Mouse (Mus musculus) forebrain, embryonic 16.5 days (tissue): ENCODE results near the gene Lrpprc. TPM values are rescaled to one million over a fixed set of nuclear protein-coding genes. Genes with fewer than 3 reads are reported as not detected.

Experiments
- ATAC-seq: fragments of 200-750 bp; cut with Nextera tagmentation; 2 replicates; pipeline ENCODE4 v1.8.0; 2017; ENCODE audit warnings: mild to moderate bottlenecking, moderate library complexity
- H3K27ac ChIP-seq: fragments of 300-500 bp; sonication (generic); 2 replicates; pipeline ENCODE4 v1.5.1; 2014; ENCODE audit warnings: low read length, control low read depth
- H3K27me3 ChIP-seq: fragments of 300-500 bp; sonication (generic); replicated peaks from 2 replicates; pipeline ENCODE4 v1.6.1; 2014; ENCODE audit warnings: low read length; ENCODE audit not compliant: control insufficient read depth, insufficient read depth
- H3K36me3 ChIP-seq: fragments of 300-500 bp; sonication (generic); 2 replicates; pipeline ENCODE4 v1.6.1; 2014; ENCODE audit not compliant: control insufficient read depth, insufficient read depth
- H3K4me1 ChIP-seq: fragments of 300-500 bp; sonication (generic); replicated peaks from 2 replicates; pipeline ENCODE4 v1.6.1; 2014; ENCODE audit warnings: low read length; ENCODE audit not compliant: control insufficient read depth, insufficient read depth
- H3K4me2 ChIP-seq: fragments of 300-500 bp; sonication (generic); 2 replicates; pipeline ENCODE4 v1.6.1; 2014; ENCODE audit warnings: mild to moderate bottlenecking, low read length, control low read depth
- H3K4me3 ChIP-seq: fragments of 300-500 bp; sonication (generic); replicated peaks from 2 replicates; pipeline ENCODE4 v1.5.1; 2014; ENCODE audit warnings: mild to moderate bottlenecking, low read length, control low read depth
- H3K9ac ChIP-seq: fragments of 300-500 bp; sonication (generic); replicated peaks from 2 replicates; pipeline ENCODE4 v1.6.1; 2014; ENCODE audit warnings: low read depth, low read length, control low read depth
- H3K9me3 ChIP-seq: fragments of 300-500 bp; sonication (generic); 2 replicates; pipeline ENCODE4 v1.6.1; 2016; ENCODE audit warnings: low read length; ENCODE audit not compliant: control insufficient read depth
- WGBS: fragments of 180-500 bp; shearing (Covaris S2); extraction: QIAGEN DNeasy Blood & Tissue Kit; methylation state at CpG from one replicate; pipeline ENCODE4 v1.1.7; 2014; 5-methylcytosine and 5-hydroxymethylcytosine counted together
- polyA plus RNA-seq: library from polyadenylated mRNA; unstranded; fragments of >200 nt; fragmentation: Nextera tagmentation; extraction: Ambion mirVana; gene quantifications from 2 replicates; pipeline ENCODE4 v1.2.1, GENCODE M21; 2015

The Lrpprc gene
- polyA plus RNA-seq, 1 experiment from 2014 or later: 46.8 TPM

GRCm38 (mm10) chr17:84675204-84675603 is 115.4 kb downstream of the Lrpprc start:
- H3K27ac ChIP-seq: no peak overlapping the region
- no peak overlapping the region for H3K4me2 ChIP-seq
- ATAC-seq: no peak
- H3K4me1 ChIP-seq: peaks cover 7% of the 10 kb centered on the region
- no peaks in the 10 kb centered on the region for H3K36me3 ChIP-seq
- H3K9me3 ChIP-seq: no peaks in the 10 kb centered on the region
- no peak overlapping the region for H3K9ac ChIP-seq
- WGBS: 63% methylated on average over 4 of the region's 4 CpGs
- H3K4me3 ChIP-seq: no peak overlapping the region
- H3K27me3 ChIP-seq: peaks cover 11% of the 10 kb centered on the region

DNA sequence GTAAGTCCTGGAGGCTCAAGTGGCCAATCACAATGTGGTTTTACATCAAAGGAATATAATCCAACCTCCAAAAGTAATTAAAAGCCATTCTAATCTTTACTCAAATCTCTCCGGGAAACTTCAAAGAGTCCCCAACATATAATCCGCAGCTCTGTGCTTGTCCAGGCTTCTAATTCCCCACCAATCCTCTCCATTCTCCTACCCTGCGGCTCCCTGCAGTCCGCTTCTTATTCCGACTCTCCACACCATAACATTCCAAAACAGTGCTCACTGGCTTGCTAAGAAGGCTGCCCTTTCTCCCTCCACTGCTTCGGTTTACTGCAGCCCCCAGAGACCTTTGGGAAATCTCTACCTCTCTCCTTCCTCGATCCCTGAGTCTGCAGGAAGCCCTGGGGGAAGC is 116.5 kb downstream of the Lrpprc start:
- 8% methylated on average over 7 of the region's 7 CpGs for WGBS
- peaks cover 11% of the 10 kb centered on the region for H3K27me3 ChIP-seq
- H3K4me2 ChIP-seq: no peak overlapping the region
- H3K27ac ChIP-seq: no peak overlapping the region
- ATAC-seq: no peak
- H3K9ac ChIP-seq: no peak overlapping the region
- no peaks in the 10 kb centered on the region for H3K9me3 ChIP-seq
- no peaks in the 10 kb centered on the region for H3K36me3 ChIP-seq
- H3K4me1 ChIP-seq: peaks cover 7% of the 10 kb centered on the region
- H3K4me3 ChIP-seq: no peak overlapping the region

DNA sequence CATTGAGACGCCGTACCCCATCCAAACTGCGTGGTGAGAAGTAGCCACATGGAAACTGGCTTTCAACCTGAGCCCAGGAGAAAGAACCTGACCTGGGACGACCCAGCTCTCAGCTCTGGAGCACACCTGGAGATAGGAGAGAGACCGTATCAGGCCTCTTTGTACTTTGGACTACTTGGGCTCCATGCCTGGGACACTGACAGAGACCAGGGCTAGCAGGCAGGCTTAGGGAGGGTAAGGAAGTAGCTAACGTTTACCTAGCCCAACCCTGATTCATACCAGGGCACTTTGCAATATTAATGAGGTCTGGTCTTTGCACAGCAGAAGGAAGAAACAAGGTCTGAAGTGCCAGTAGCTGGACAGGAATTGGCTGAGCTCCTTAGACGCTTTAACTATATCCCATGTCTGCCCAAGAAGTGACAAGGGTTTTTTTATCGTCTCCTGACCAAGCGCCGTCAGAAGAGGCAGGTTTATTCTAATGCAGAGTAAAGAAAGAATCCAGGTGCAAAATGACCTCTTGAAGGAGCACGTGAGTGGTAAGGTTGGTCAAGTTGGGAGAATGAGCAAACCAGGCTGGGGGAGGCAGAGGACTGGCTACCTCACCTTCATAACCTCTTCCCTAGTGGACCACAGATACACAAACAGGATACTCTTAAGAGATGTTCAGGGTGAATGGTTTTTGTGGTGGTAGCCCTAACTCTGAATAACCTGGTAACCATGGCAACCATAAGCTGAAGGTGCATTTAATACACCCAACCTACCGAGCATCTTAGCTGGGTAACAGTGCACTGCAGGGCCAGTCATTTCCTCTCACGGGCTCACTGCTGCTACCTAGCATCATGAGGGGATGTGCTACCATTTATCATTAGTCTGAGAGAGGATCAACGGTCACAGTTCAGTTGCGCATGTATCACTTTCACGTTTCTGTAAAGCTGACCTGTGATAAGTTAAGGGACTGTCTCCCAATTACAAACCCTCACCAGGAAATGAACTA is 117.9 kb downstream of the Lrpprc start:
- Histone ChIP-seq H3K9me3 (no peaks in the 10 kb centered on the region), H3K9ac (no peak overlapping the region), H3K4me3 (no peak overlapping the region), H3K27ac (no peak overlapping the region), H3K4me2 (no peak overlapping the region), H3K36me3 (no peaks in the 10 kb centered on the region), H3K27me3 (peaks cover 11% of the 10 kb centered on the region), H3K4me1 (peaks cover 7% of the 10 kb centered on the region)
- WGBS: 78% methylated on average over 16 of the region's 16 CpGs
- no peak for ATAC-seq

- H3K4me2 ChIP-seq: no peak overlapping the region
- H3K27me3 ChIP-seq: no peaks in the 10 kb centered on the region
- no peak overlapping the region for H3K4me3 ChIP-seq
- no peaks in the 10 kb centered on the region for H3K4me1 ChIP-seq
- H3K27ac ChIP-seq: no peak overlapping the region
- no peak overlapping the region for H3K9ac ChIP-seq
- H3K9me3 ChIP-seq: no peaks in the 10 kb centered on the region
- ATAC-seq: no peak
- whole genome bisulfite sequencing: 94% methylated on average over 3 of the region's 3 CpGs
- H3K36me3 ChIP-seq: no peaks in the 10 kb centered on the region
These were observed 122.7 kb downstream of the Lrpprc start for GRCm38 (mm10) chr17:84667848-84668247.

DNA sequence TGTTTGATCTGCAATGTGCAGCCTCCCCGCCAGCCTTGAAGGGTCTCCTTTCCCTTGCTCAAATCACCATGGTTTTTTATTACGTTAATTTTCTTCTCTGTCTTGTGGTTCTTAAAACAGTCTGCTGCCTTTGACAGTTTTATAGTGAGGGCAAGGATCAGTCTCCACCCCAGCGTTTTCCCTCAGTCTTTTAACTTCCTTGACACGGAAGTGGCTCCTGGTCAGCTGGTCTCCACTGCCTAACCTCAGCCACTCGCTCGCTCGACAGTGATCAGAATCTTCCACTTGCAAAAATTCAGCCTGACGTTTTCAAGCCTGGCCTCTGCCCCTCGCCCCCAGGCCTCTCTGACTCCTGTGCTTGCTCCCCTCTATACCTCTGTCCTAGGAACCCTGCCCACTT is 124.9 kb downstream of the Lrpprc start:
- no peaks in the 10 kb centered on the region for H3K27me3 ChIP-seq
- no peak for ATAC-seq
- no peaks in the 10 kb centered on the region for H3K9me3 ChIP-seq
- H3K36me3 ChIP-seq: no peaks in the 10 kb centered on the region
- no peak overlapping the region for H3K9ac ChIP-seq
- no peak overlapping the region for H3K27ac ChIP-seq
- 59% methylated on average over 9 of the region's 9 CpGs for WGBS
- H3K4me3 ChIP-seq: no peak overlapping the region
- no peaks in the 10 kb centered on the region for H3K4me1 ChIP-seq
- H3K4me2 ChIP-seq: no peak overlapping the region

GRCm38 (mm10) chr17:84665053-84665452 is 125.5 kb downstream of the Lrpprc start:
- H3K4me1 ChIP-seq: no peaks in the 10 kb centered on the region
- H3K4me2 ChIP-seq: no peak overlapping the region
- H3K4me3 ChIP-seq: no peak overlapping the region
- no peak for ATAC-seq
- no peaks in the 10 kb centered on the region for H3K9me3 ChIP-seq
- no peaks in the 10 kb centered on the region for H3K36me3 ChIP-seq
- no peak overlapping the region for H3K9ac ChIP-seq
- H3K27me3 ChIP-seq: no peaks in the 10 kb centered on the region
- no peak overlapping the region for H3K27ac ChIP-seq
- 69% methylated on average over 10 of the region's 10 CpGs for WGBS

DNA sequence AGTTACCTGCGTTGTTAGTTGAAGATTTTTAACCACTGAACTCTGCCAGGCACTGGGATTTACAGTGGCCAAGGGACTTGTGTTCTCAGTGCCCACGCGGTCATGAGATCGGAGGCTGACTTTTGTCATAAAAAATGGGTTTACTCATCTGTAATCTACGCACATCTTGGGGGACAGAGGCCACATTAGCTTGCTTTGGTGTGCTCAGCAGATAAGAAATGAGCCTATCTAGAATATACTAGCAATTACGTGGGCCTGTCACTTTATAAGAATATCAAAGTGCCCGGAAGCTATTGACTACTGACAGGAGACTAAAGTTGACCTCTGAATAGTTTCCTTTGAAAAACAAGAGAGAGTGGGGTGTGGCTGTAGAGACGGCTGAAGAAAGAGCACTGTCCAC is 131.6 kb downstream of the Lrpprc start:
- H3K4me2 ChIP-seq: no peak overlapping the region
- 79% methylated on average over 8 of the region's 8 CpGs for WGBS
- no peaks in the 10 kb centered on the region for H3K27me3 ChIP-seq
- no peaks in the 10 kb centered on the region for H3K36me3 ChIP-seq
- H3K9ac ChIP-seq: no peak overlapping the region
- H3K4me1 ChIP-seq: no peaks in the 10 kb centered on the region; the same call in 1 of the 2 replicates
- no peak overlapping the region for H3K4me3 ChIP-seq
- ATAC-seq: no peak
- no peak overlapping the region for H3K27ac ChIP-seq
- no peaks in the 10 kb centered on the region for H3K9me3 ChIP-seq

DNA sequence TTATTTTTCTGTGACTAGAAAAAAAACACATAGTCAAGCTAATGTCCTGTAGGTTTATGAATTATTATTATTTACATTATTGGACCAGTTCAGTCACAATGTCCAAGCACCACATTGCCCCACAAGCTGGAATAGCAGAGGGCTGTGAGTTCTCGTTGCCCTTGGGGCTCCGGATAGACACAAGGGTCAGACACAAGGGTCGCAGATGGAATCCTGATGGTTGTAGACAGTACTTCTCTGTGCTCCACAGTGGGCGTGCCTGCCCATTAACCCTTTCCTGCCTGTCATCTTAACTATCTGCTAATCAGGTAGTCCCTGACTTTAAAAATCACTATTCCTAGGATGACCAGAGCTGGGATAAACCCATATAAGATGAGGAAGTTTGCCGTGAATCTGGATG is 132.4 kb downstream of the Lrpprc start:
- no peak for ATAC-seq
- 57% methylated on average over 5 of the region's 5 CpGs for WGBS
- no peaks in the 10 kb centered on the region for H3K27me3 ChIP-seq

GRCm38 (mm10) chr17:84657782-84658181 is 132.8 kb downstream of the Lrpprc start:
- Histone ChIP-seq H3K9me3 (no peaks in the 10 kb centered on the region), H3K4me1 (no peaks in the 10 kb centered on the region; the same call in 1 of the 2 replicates), H3K4me2 (no peak overlapping the region), H3K27me3 (no peaks in the 10 kb centered on the region), H3K9ac (no peak overlapping the region), H3K27ac (no peak overlapping the region), H3K4me3 (no peak overlapping the region), H3K36me3 (no peaks in the 10 kb centered on the region)
- ATAC-seq: no peak
- 85% methylated on average over 7 of the region's 7 CpGs for WGBS

More for the DNA sequence above, 132.4 kb downstream of the Lrpprc start:
- Histone ChIP-seq H3K4me1 (no peaks in the 10 kb centered on the region; the same call in 1 of the 2 replicates), H3K27ac (no peak overlapping the region), H3K4me2 (no peak overlapping the region), H3K36me3 (no peaks in the 10 kb centered on the region), H3K9me3 (no peaks in the 10 kb centered on the region), H3K4me3 (no peak overlapping the region), H3K9ac (no peak overlapping the region)
